Mouse (Mus musculus) limb, embryonic 15.5 days (tissue): ENCODE measurements around the gene Actr3b. TPM values are rescaled to one million over a fixed set of nuclear protein-coding genes. Genes with fewer than 3 reads are reported as not detected.

Experiments used
- ATAC-seq: fragments of 200-750 bp; cut with Nextera tagmentation; 2 replicates; pipeline ENCODE4 v1.8.0; 2017; ENCODE audit warnings: low read depth, moderate TSS enrichment; ENCODE audit not compliant: insufficient number of reproducible peaks, low FRiP score, low TSS enrichment
- H3K27ac ChIP-seq: fragments of 300-500 bp; sonication (generic); 2 replicates; pipeline ENCODE4 v1.5.1; 2015; ENCODE audit warnings: moderate library complexity, mild to moderate bottlenecking, inconsistent platforms
- H3K27me3 ChIP-seq: fragments of 300-500 bp; sonication (generic); 2 replicates; pipeline ENCODE4 v1.6.1; 2015; ENCODE audit warnings: inconsistent platforms
- H3K36me3 ChIP-seq: fragments of 300-500 bp; sonication (generic); 2 replicates; pipeline ENCODE4 v1.6.1; 2015; ENCODE audit warnings: inconsistent platforms
- H3K4me1 ChIP-seq: fragments of 300-500 bp; sonication (generic); 2 replicates; pipeline ENCODE4 v1.6.1; 2015; ENCODE audit warnings: inconsistent platforms
- H3K4me2 ChIP-seq: fragments of 300-500 bp; sonication (generic); 2 replicates; pipeline ENCODE4 v1.6.1; 2015; ENCODE audit warnings: mild to moderate bottlenecking, inconsistent platforms
- H3K4me3 ChIP-seq: fragments of 300-500 bp; sonication (generic); 2 replicates; pipeline ENCODE4 v1.5.1; 2015; ENCODE audit warnings: mild to moderate bottlenecking, inconsistent platforms
- H3K9ac ChIP-seq: fragments of 300-500 bp; sonication (generic); 2 replicates; pipeline ENCODE4 v1.6.1; 2015; ENCODE audit warnings: inconsistent platforms
- H3K9me3 ChIP-seq: fragments of 300-500 bp; sonication (generic); 2 replicates; pipeline ENCODE4 v1.6.1; 2016; ENCODE audit warnings: inconsistent platforms
- WGBS: fragments of 180-500 bp; shearing (Covaris S2); methylation state at CpG from one replicate; pipeline ENCODE4 v1.1.7; 2015; 5-methylcytosine and 5-hydroxymethylcytosine counted together
- polyA plus RNA-seq: library from polyadenylated mRNA; unstranded; fragments of >200 nt; fragmentation: Nextera tagmentation; extraction: Ambion mirVana; gene quantifications from 2 replicates; pipeline ENCODE4 v1.2.1, GENCODE M21; 2015

Gene Actr3b
- polyA plus RNA-seq, 1 experiment from 2014 or later, result 4.2 TPM

DNA sequence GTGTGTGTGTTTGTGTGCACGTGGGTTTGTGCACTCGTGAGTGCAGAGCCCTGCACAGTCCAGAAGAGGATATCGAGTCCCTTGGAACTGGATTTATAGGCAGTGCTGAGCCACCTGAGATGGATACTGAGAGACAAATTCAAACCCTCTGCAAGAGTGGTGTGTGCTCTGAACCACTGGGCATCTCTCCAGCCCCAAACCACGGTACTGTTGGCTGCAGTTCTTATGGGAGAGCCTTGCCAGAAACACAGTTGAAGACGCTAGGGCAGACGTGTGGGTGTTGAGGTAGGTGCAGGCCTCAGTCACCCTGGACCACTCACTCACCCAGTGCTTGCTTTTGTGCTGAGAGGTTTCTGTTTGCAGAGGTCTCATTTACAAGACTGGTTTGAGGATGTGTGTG lies 41.1 kb downstream of the Actr3b start:
- Histone ChIP-seq H3K4me2 (no peak overlapping the region), H3K36me3 (no peaks in the 10 kb centered on the region), H3K27ac (no peak overlapping the region), H3K4me3 (no peak overlapping the region), H3K4me1 (no peaks in the 10 kb centered on the region; the same call in 1 of the 2 replicates), H3K9me3 (no peaks in the 10 kb centered on the region), H3K9ac (no peak overlapping the region), H3K27me3 (no peaks in the 10 kb centered on the region)
- ATAC-seq, result no peak
- 54% methylated on average over 6 of the region's 6 CpGs for WGBS

GRCm38 (mm10) chr5:25801744-25802143 lies 41.9 kb downstream of the Actr3b start:
- H3K36me3 ChIP-seq, result no peaks in the 10 kb centered on the region
- H3K27me3 ChIP-seq, result no peaks in the 10 kb centered on the region
- WGBS, result 71% methylated on average over 4 of the region's 4 CpGs
- no peaks in the 10 kb centered on the region; the same call in 1 of the 2 replicates for H3K4me1 ChIP-seq
- H3K4me3 ChIP-seq, result no peak overlapping the region
- H3K4me2 ChIP-seq, result no peak overlapping the region
- H3K9me3 ChIP-seq, result no peaks in the 10 kb centered on the region
- no peak overlapping the region for H3K9ac ChIP-seq
- no peak; the same call in 1 of the 2 replicates for ATAC-seq
- H3K27ac ChIP-seq, result no peak overlapping the region

GRCm38 (mm10) chr5:25804569-25804968 lies 44.8 kb downstream of the Actr3b start:
- Histone ChIP-seq H3K4me3 (no peak overlapping the region), H3K27ac (no peak overlapping the region), H3K4me1 (no peaks in the 10 kb centered on the region; the same call in 1 of the 2 replicates), H3K9me3 (no peaks in the 10 kb centered on the region), H3K9ac (no peak overlapping the region), H3K36me3 (no peaks in the 10 kb centered on the region), H3K27me3 (no peaks in the 10 kb centered on the region), H3K4me2 (no peak overlapping the region)
- 84% methylated on average over 5 of the region's 5 CpGs for WGBS
- no peak for ATAC-seq

- H3K36me3 ChIP-seq, result no peaks in the 10 kb centered on the region
- WGBS, result 63% methylated on average over 6 of the region's 6 CpGs
- no peak overlapping the region for H3K4me2 ChIP-seq
- H3K9ac ChIP-seq, result no peak overlapping the region
- ATAC-seq, result no peak
- no peaks in the 10 kb centered on the region for H3K27me3 ChIP-seq
- H3K27ac ChIP-seq, result no peak overlapping the region
- H3K4me1 ChIP-seq, result no peaks in the 10 kb centered on the region
- no peak overlapping the region for H3K4me3 ChIP-seq
- H3K9me3 ChIP-seq, result no peaks in the 10 kb centered on the region
These were observed 53.1 kb downstream of the Actr3b start for GRCm38 (mm10) chr5:25812922-25813321.

DNA sequence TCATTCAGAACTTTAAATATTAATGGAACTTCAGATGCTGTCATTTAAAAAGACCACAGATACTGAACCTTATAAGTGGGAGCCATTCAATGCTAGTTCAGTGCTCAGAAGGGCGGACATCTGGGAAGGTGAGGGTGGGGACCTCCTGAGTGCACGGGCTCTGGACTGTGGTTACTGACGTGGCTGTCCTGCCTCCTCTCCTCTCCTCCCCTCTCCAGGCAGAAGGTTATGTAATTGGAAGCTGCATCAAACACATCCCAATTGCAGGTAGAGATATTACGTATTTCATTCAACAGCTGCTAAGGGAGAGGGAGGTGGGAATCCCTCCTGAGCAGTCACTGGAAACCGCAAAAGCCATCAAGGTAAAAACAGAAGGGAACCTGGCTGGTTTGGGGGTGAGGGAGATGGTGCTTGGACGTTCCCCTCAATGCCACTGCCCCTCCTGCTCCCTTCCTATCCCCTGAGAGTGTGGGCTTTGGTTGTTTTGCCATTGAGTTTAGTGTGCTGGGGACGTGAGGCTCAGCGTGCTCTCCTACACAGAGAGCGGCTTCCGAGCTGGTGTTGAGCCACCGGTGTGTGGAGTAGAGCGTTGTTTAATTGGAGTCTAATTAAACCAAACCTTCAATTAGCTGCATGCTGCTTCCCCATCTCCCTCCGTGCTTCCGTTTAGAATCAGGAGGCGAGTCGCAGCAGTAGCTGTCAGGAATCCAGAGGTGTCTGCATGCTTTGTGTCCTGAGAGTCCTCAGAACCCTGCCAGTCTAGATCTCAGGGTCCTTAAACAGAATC lies 69.7 kb downstream of the Actr3b start:
- no peak overlapping the region for H3K4me2 ChIP-seq
- H3K36me3 ChIP-seq, result no peaks in the 10 kb centered on the region
- 62% methylated on average over 16 of the region's 16 CpGs for WGBS
- no peaks in the 10 kb centered on the region for H3K9me3 ChIP-seq
- no peaks in the 10 kb centered on the region for H3K27me3 ChIP-seq
- no peak overlapping the region for H3K4me3 ChIP-seq
- ATAC-seq, result no peak
- no peak overlapping the region for H3K27ac ChIP-seq
- no peaks in the 10 kb centered on the region for H3K4me1 ChIP-seq
- H3K9ac ChIP-seq, result no peak overlapping the region

DNA sequence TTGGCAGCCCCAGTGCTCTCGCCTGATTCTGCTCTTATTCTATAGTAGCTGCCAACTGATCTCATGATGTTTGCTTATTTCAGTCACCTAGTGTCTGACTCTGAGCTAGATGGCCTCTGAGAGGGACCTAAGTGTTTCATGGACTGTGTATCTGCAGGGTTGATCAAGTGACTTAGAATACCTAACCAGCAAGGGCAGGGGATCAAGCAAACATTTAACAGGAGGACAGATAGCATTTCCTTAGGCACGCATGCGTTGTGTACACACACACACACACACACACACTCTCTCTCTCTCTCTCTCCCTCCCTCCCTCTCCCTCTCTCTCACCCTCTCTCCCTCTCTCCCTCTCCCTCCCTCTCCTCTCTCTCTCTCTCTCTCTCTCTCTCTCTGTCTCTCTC lies 71.0 kb downstream of the Actr3b start:
- Histone ChIP-seq H3K4me1 (no peaks in the 10 kb centered on the region), H3K27ac (no peak overlapping the region), H3K9ac (no peak overlapping the region), H3K4me3 (no peak overlapping the region), H3K9me3 (no peaks in the 10 kb centered on the region), H3K36me3 (no peaks in the 10 kb centered on the region), H3K4me2 (no peak overlapping the region), H3K27me3 (no peaks in the 10 kb centered on the region)
- ATAC-seq, result no peak
- WGBS, result 67% methylated on average over 3 of the region's 3 CpGs

DNA sequence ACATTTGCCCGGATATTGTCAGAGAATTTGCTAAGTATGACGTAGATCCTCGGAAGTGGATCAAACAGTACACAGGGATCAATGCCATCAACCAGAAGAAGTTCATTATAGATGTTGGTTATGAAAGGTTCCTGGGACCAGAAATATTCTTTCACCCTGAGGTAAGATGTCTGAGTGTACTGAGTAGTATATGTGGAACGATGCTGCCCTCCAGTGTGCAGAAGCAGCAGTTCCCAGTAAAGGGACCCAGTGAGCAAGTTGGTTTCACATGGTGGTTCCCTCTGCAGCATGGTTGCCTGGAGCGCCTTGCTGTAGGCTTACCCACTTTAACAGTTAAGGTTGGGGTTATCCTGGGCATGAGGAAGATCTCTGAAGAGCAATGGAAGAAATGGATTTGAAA lies 71.8 kb downstream of the Actr3b start:
- Histone ChIP-seq H3K27ac (no peak overlapping the region), H3K36me3 (no peaks in the 10 kb centered on the region), H3K4me1 (no peaks in the 10 kb centered on the region), H3K9me3 (no peaks in the 10 kb centered on the region), H3K27me3 (no peaks in the 10 kb centered on the region), H3K4me2 (no peak overlapping the region), H3K9ac (no peak overlapping the region), H3K4me3 (no peak overlapping the region)
- 64% methylated on average over 5 of the region's 5 CpGs for WGBS
- no peak for ATAC-seq

- ATAC-seq, result no peak
- Histone ChIP-seq H3K4me3 (no peak overlapping the region), H3K27ac (no peak overlapping the region), H3K27me3 (no peaks in the 10 kb centered on the region), H3K36me3 (no peaks in the 10 kb centered on the region), H3K4me2 (no peak overlapping the region), H3K9ac (no peak overlapping the region), H3K9me3 (no peaks in the 10 kb centered on the region), H3K4me1 (no peaks in the 10 kb centered on the region)
- WGBS, result 29% methylated on average over 4 of the region's 4 CpGs
These were observed 79.6 kb downstream of the Actr3b start for GRCm38 (mm10) chr5:25839400-25839799.

DNA sequence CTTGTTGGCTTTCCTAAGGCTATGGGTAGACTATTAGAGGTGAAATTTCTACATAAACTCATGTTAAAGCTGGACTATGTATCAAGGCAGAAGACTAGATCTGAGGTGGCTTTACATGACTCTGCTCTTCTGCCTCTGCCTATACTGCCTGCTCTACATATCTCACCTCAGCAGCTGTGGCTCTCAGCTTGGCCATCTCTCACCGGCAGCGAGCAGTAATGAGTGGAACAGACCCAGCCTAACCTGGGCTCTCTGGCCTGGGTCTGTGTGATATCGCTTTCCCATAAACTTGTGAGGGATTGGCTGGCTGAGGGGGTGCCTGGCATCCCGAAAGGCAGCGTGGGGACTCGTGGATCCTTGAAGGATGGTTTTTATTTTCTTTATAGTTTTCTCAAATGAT lies 86.8 kb downstream of the Actr3b start:
- no peak overlapping the region for H3K27ac ChIP-seq
- H3K9ac ChIP-seq, result no peak overlapping the region
- no peaks in the 10 kb centered on the region for H3K9me3 ChIP-seq
- H3K27me3 ChIP-seq, result no peaks in the 10 kb centered on the region
- no peaks in the 10 kb centered on the region for H3K36me3 ChIP-seq
- H3K4me3 ChIP-seq, result no peak overlapping the region
- H3K4me1 ChIP-seq, result no peaks in the 10 kb centered on the region
- ATAC-seq, result no peak
- H3K4me2 ChIP-seq, result no peak overlapping the region
- 74% methylated on average over 6 of the region's 6 CpGs for WGBS

DNA sequence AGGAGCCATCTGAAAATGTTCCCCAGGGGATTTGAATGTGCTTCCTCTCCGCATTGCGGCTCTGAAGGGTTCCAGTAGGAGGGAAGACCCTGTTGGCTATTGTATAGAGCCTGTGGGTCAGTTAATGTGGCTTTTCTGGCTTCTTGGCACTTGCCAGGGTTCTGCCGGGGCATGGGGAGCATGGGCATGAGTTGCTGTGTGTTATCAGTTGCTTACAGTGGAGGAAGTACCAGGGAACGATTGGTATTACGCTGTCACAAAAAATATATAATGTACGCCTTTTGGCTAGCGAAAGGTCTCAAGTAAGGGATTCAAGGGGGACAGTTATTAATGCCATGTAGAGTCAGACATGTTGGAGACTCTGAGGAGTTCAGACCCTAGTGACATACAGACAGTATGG lies 87.4 kb downstream of the Actr3b start:
- WGBS, result 88% methylated on average over 7 of the region's 7 CpGs
- Histone ChIP-seq H3K4me2 (no peak overlapping the region), H3K9me3 (no peaks in the 10 kb centered on the region), H3K4me1 (no peaks in the 10 kb centered on the region), H3K27me3 (no peaks in the 10 kb centered on the region), H3K36me3 (no peaks in the 10 kb centered on the region), H3K27ac (no peak overlapping the region), H3K9ac (no peak overlapping the region), H3K4me3 (no peak overlapping the region)
- no peak for ATAC-seq

DNA sequence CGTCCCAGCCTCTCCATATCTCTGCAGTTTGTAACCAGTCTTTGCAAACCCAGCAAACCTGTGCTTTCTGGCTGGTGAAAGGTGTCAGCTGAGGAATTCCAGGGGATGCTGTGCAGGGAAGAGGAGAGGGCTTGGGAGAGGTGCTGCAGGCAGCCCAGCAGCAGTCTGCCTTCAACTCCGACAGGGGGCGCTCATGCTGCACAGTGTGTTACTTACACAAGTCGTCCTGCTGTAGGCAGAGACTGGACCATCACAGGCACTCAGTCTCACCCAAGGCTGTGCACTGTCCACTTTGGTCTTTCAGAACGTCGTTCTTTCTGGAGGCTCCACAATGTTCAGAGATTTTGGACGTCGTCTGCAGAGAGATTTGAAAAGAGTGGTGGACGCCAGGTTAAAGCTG lies 88.3 kb downstream of the Actr3b start:
- ATAC-seq, result peak; percentile 61; the same call in 1 of the 2 replicates
- no peak overlapping the region for H3K9ac ChIP-seq
- WGBS, result 55% methylated on average over 9 of the region's 9 CpGs
- H3K27ac ChIP-seq, result no peak overlapping the region
- H3K4me1 ChIP-seq, result no peaks in the 10 kb centered on the region
- H3K4me3 ChIP-seq, result no peak overlapping the region
- no peaks in the 10 kb centered on the region for H3K27me3 ChIP-seq
- H3K9me3 ChIP-seq, result no peaks in the 10 kb centered on the region
- no peak overlapping the region for H3K4me2 ChIP-seq
- H3K36me3 ChIP-seq, result no peaks in the 10 kb centered on the region

DNA sequence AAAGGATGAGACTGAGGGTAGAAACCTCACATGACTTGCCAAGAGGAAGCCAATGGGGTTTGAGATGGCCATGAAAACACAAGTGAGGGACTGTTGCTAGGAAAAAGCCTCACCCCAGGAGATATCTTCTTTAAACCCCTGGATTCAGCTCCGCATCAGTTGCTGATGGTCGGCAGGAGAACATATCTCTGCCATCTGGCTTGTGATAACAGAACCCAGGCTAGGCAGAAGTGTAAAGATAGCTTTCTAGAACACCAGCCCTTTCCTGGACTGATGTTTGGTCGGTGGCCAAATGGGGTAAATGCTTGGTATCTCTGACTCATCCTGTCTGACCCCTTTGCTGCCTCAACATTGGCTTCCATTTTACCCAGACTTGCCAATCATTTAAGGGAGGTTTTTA lies 106.4 kb downstream of the Actr3b start:
- 73% methylated on average over 3 of the region's 3 CpGs for WGBS
- Histone ChIP-seq H3K36me3 (no peaks in the 10 kb centered on the region), H3K9me3 (no peaks in the 10 kb centered on the region), H3K4me3 (no peak overlapping the region), H3K9ac (no peak overlapping the region), H3K27me3 (no peaks in the 10 kb centered on the region), H3K4me2 (no peak overlapping the region), H3K4me1 (peaks cover 8% of the 10 kb centered on the region; the same call in 1 of the 2 replicates), H3K27ac (no peak overlapping the region)
- ATAC-seq, result no peak

DNA sequence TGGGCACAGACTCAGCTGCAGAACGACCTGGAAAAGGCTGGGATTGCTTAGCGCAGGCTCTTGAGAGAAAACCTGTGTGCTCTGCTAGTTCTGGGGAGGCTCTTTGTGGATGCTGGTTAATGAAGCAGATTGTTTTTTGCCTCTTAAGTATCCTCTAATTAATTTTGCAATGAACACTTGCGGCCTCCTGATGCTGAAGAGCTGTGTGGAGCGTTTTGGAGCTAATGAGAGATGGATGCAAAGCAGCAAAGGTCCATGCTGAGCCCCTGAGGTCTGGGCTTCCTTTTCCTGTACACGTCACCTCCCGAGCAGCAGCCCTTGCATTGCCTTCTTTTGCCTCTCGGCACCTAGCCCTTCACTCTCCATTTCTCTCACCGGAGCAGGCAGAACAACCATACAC lies 110.1 kb downstream of the Actr3b start:
- H3K4me3 ChIP-seq, result no peak overlapping the region
- H3K4me2 ChIP-seq, result no peak overlapping the region
- no peak overlapping the region for H3K9ac ChIP-seq
- H3K36me3 ChIP-seq, result no peaks in the 10 kb centered on the region
- H3K4me1 ChIP-seq, result peaks cover 8% of the 10 kb centered on the region; the same call in 1 of the 2 replicates
- no peaks in the 10 kb centered on the region for H3K27me3 ChIP-seq
- no peaks in the 10 kb centered on the region for H3K9me3 ChIP-seq
- H3K27ac ChIP-seq, result no peak overlapping the region
- no peak for ATAC-seq
- 51% methylated on average over 8 of the region's 8 CpGs for WGBS
